Mouse (Mus musculus): Measurements from ENCODE around the gene Cx3cr1.

GRCm38 (mm10) chr9:120010781-120011511 is 58.7 kb downstream of the Cx3cr1 start:
- TF ChIP-seq TAL1 (IDR thresholded peaks at IDR 0.05; ENCODE audit: low read length) = no peak
- no peak for TF ChIP-seq GATA1 (IDR thresholded peaks at IDR 0.05; ENCODE audit: low read length)
